Mouse (Mus musculus): ENCODE data around the gene Edc4.
A peak's percentile ranks its signal among the peaks of the same experiment; 100 is the strongest.

Edc4 gene

GRCm38 (mm10) chr8:105874301-105874700, 6.4 kb upstream of the Edc4 start:
- no peak for DNase-seq

GRCm38 (mm10) chr8:105889756-105890465, 9.2 kb downstream of the Edc4 start:
- DNase-seq = no peak

- no peak for DNase-seq
Measured at GRCm38 (mm10) chr8:105890870-105891269, 10.2 kb downstream of the Edc4 start.

GRCm38 (mm10) chr8:105892432-105892831, 11.8 kb downstream of the Edc4 start:
- DNase-seq = peak; percentile 41 to 54

GRCm38 (mm10) chr8:105893339-105893738, 12.7 kb downstream of the Edc4 start, which contains the start of gene Nrn1l:
Nrn1l (plus strand) TSS chr8:105893567.
- peak; percentile 80 to 89 for DNase-seq

- DNase-seq = no peak
Measured at GRCm38 (mm10) chr8:105897801-105898480, 17.3 kb downstream of the Edc4 start.

- peak; percentile 95 to 96 for DNase-seq
Measured at GRCm38 (mm10) chr8:105900180-105900940, 19.7 kb downstream of the Edc4 start, which contains the start of gene Pskh1. Pskh1 (plus strand) TSS chr8:105900441.

- no peak for DNase-seq
Measured at GRCm38 (mm10) chr8:105900941-105901616, 20.4 kb downstream of the Edc4 start.

GRCm38 (mm10) chr8:105919390-105919789, 38.7 kb downstream of the Edc4 start:
- no peak for DNase-seq

- no peak for DNase-seq
Measured at GRCm38 (mm10) chr8:105925123-105925522, 44.4 kb downstream of the Edc4 start.

- peak; percentile 90 to 92 for DNase-seq
Measured at GRCm38 (mm10) chr8:105930602-105931001, 49.9 kb downstream of the Edc4 start.

- DNase-seq = no peak
Measured at GRCm38 (mm10) chr8:105931271-105931670, 50.6 kb downstream of the Edc4 start.

GRCm38 (mm10) chr8:105932525-105932924, 51.8 kb downstream of the Edc4 start:
- DNase-seq = no peak

- no peak for DNase-seq
Measured at GRCm38 (mm10) chr8:105933762-105934161, 53.1 kb downstream of the Edc4 start, which contains the start of gene Ctrl. Ctrl (minus strand) TSS chr8:105933862.

- DNase-seq = no peak
Measured at GRCm38 (mm10) chr8:105935105-105935504, 54.4 kb downstream of the Edc4 start.

GRCm38 (mm10) chr8:105935863-105936603, 55.4 kb downstream of the Edc4 start:
- no peak for DNase-seq

- peak; percentile 90 to 94 for DNase-seq
Measured at GRCm38 (mm10) chr8:105936866-105937475, 56.3 kb downstream of the Edc4 start.

- peak; percentile 52 to 65 for DNase-seq
Measured at GRCm38 (mm10) chr8:105937496-105938305, 57.0 kb downstream of the Edc4 start.

GRCm38 (mm10) chr8:105938306-105938669, 57.6 kb downstream of the Edc4 start, which contains the start of gene Psmb10:
Psmb10 (minus strand) TSS chr8:105938444.
- DNase-seq = peak; percentile 33 to 54

GRCm38 (mm10) chr8:105942026-105942425, 61.3 kb downstream of the Edc4 start:
- DNase-seq = no peak

- no peak for DNase-seq
Measured at GRCm38 (mm10) chr8:105942542-105942941, 61.9 kb downstream of the Edc4 start.
